Mouse (Mus musculus): ENCODE measurements around the gene Cnot1.
"Not testable (repeated sequence)": the region's sequence is repeated elsewhere in the genome, so short reads cannot be mapped to it uniquely, and the experiment has no call there.

Gene Cnot1

DNA sequence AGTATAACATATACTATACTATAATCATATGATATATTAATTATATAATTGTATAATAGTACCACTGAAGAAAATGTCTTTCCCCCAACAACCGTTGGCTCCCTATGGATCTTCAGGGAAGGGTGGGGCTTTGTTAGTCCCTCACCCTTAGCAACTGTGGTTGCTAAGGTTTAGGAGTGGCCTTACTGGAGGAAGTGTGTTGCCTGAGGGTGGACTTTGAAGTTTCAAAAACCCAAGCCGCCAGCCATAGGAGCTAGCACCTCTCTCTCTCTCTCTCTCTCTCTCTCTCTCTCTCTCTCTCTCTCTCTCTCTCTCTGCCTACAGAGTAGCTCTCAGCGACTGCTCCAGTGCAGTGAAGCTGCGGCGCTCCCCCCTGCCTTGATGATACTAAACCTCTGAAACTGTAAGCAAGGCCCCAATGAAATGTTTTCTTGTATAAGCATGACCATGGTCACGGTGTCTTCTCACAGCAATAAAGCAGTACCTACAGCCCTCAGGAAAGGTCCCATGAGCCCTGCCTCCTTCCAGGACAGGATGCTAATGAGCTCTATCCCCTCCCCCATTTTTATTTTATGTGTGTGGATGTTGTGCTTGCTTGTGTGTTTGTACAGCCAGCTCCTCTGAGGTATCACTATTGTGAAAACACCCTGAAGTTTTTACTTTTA, 8.9 kb upstream of the Cnot1 start:
- DNase-seq (ENCODE audit: low spot score) = no peak

DNA sequence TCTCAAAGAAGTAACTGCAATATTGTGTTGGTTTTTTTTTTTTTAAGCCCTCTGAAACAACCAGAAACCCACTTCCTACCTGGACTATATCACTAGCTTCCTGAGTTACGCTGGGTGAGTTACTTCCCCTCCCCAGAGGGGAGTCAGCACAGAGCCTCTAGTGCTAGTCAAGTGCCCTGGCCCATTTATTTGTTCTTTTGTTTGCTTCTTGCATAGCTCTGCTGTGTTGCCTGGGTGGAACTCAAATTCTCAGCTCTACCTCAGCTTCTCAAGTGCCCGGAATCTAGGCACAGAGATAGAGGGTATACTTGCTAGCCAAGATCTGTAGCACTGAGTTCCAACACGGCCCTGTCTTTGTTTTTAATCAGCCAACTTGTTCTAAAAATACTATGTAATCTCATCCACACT, 2.9 kb upstream of the Cnot1 start:
- DNase-seq (ENCODE audit: low spot score) = no peak

DNA sequence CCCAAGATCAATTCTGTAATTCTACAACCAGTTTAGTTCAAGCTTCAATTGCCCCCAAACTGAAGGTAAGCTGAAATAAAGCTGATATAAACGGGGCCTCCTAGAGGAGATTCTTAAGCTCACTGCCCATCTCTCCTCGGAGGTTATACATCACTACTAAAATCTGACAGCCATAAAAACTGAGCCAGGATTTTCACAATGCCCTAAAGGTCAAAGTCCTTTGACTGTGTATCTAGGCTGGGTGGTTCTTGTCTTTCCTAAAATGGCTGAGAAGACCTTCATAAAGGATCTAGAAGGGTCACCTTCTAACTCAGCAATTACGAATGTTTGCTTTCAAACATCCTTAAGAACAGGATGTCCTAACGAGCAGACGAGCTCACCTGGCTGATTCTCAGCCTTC, 1.9 kb upstream of the Cnot1 start:
- no peak for DNase-seq (ENCODE audit: low spot score)

DNA sequence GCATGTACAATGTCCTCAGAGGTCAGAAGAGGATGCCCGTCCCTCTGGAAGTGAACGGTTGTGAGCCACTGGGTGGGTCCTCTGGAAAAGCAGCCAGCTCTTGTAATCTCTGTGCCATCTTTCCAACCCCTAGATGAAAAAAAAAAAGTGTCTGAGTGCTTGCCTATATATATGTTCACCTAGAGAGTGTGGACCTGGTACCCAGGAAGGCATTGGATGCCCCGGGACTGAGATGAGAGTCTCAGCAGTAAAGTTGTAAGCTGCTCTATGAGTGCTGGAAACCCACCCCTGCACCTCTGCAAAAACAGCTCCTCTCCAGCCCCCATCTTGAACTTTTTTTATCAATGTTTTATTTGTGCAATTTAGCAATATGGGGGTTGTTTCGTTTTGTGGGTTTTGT, 1.4 kb upstream of the Cnot1 start:
- no peak for DNase-seq (ENCODE audit: low spot score)

DNA sequence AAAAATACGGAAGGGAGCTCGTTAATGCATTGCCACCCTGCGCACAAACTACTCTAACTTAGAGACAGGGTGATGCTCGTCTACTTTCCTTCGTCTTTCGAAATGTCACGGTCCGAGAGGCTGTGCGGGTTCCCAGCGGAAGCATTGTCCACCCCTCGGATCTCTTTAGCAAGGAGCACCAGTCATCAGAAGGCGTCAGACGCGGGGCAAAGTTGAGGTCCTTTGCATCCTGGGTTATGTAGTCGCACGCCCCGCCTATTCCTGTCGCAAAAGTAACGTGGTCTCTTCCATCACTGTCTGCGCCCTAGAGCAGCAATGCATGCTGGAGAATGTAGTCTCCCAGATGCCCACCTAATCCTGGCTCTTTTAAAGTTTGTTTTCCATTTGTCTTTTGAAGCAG, 597 bp upstream of the Cnot1 start:
- peak; percentile 96 for DNase-seq (ENCODE audit: low spot score)

DNA sequence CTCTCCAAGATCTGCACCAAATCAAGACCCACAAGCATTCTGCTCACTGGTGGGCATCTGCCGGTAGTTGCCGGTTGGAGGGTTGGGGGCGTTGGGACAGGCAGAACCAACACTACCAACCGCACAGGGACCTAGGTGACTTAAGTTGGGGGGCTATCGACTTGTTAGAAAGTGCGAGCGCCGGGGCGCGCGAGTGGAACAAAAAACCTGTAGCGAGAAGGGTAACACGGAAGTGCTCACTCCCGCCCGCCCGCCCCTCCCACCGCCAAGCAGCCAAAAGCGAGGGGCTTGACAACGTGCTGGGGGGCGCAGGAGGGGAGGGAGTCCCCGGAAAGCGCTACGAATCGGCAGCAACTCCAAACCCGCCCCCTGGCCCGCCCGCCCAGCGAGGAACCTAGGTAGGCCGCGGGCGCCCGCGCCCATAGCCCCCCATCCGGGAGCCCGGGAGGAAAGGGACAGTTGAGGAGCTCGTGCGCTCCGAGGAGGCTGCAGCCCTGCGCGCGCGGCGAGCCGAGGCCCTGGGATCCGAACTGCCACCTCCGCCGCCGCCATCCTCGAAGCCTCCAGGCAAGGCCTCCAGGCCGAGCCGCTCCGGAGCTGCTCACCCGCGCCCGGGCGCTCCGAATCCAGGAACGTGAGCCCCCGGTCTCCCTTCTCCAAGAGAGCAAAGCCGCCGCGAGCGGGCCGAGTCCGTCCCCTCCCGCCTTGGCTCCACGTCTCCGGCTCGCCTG, 638 bp downstream of the Cnot1 start:
- no peak for DNase-seq (ENCODE audit: low spot score)

DNA sequence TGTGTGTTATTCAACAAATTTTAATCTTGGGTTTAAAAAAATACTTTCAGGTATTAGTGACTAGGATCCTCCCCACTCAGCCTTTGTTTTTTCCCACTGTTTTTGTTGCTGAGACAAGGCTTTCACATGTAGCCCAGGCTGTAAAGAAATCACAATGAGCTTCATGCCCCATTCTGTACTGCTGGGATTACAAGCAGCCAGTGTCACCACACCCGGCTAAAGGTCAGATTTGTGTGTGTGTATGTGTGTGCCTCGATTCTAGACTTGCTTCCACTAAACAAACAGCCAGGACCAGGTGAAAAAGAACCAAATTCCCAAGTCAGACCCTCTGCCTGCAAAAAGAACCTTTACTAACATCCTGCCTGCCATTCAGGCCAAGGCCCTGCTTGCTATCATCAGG, 1.8 kb downstream of the Cnot1 start:
- DNase-seq (ENCODE audit: low spot score) = no peak

DNA sequence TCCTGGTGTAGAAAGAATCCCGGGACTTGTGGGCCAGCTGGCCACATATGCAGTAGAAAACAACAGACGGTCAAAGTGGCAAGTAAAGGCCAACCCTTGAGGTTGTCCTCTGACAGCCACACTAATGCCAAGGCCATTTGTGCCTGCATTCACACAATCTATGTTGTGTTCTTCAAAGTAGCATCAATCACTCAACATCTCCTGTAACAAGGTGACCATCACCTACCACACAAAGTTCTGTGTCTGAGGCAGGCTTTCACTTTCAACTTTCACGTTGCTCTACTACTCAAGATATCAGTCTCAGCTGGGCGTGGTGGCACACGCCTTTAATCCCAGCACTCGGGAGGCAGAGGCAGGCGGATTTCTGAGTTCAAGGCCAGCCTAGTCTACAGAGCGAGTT, 5.0 kb downstream of the Cnot1 start:
- no peak for DNase-seq (ENCODE audit: low spot score)

DNA sequence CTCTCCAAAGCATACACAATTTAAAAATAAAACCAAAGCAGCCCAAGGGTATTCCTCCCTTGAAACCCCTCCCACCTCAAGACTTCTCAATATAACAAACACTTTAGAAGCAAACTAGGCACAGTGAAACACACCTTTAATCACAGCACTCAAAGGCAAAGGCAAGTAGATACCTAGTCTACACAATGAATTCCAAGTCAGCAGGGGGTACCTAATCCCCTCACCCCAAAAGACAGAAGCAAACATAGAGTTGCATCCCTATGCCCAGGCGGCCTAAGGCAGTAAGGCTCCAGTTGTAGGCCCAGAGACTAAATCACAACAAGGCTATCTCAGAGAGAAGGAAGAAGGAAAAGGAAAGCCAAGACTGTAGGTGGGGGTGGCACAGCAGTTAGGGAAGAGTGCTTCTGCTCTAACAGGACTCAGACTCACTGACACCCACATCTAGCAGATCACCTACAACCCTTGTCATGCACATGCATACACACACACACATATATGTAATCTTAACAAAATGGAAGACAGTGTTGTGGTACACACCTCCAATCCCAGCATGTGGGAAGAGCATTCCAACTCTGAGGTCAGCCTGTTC, 5.7 kb downstream of the Cnot1 start:
- no peak for DNase-seq (ENCODE audit: low spot score)

DNA sequence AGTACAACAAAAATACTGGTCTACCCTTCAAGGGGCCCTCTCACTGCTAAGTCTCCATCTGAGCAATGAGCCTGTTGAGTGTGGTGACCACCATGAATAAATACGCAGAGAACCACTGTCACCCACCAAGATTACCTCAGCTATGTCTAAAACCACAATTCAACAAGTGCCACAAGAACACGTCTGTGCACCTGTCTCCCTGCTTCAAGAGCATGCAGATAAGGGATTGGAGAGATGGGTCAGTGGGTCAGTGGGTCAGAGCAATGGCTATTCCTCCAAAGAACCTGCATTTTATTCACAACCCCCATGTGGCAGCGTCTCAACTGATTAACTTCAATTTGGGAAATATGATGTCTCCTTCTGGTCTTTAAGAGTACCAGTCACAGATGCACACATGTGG, 6.9 kb downstream of the Cnot1 start:
- no peak for DNase-seq (ENCODE audit: low spot score)

DNA sequence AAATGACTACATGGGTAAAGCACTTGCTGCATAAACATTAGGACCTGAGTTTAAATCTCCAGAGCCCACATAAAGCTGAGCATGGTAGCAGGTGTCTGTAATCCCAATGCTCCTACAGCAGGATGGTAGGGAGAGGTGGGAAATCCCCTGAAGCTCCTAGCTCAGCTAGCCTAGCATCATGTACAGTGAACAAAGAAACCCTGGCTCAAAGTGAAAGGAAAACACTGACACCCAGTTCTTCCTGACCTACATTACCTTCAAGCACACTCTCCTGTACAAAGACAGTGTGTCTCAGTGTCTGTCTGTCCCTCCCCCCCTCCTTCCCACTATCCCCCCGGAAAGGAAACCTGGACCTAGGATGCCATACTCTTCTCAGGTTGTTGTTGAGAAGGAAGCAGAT, 7.4 kb downstream of the Cnot1 start:
- no peak for DNase-seq (ENCODE audit: low spot score)

DNA sequence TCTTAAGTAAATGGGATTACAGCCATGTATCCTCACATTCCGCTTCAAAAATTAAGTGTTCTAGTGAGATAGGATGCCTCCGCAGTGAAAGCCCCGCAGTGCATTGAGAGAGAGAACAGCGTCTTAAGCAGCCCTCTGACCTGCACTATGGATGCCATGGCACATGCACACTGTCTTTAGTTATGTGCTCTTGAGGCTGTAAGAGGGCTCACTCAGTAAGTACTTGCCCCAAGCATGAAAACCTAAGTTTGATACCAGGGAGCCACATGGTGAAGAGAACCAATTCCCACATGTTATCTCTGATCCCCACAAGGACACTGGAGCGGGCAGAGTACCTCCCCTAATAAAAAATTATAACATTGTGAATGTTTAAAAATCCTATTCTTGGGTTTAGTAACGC, 8.1 kb downstream of the Cnot1 start:
- no peak for DNase-seq (ENCODE audit: low spot score)

DNA sequence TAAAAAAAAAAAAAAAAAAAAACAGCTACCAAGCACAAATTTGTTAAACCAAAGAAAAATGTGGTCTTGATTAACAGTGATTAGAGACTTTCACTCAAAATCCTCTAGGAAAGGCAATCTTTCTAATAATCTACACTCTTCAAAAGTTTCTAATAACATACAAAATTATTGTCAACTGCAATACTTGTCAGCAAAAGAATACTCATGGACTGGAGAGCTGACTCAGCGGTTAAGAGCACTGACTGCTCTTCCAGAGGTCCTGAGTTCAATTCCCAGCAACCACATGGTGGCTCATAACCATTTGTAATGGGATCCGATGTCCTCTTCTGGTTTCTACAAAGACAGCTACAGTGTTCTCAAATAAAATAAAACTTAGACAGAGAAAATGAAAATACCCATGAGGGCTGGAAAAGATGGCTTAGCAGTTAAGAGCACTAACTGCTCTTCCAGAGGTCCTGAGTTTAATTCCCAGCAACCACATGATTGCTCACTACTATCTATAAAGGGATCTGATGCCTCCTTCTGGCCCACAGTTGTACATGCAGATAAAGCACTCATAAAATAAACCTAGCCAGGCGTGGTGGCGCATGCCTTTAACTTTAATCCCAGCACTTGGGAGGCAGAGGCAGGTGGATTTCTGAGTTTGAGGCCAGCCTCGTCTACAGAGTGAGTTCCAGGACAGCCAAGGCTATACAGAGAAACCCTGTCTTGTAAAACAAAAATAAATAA, 11.8 kb downstream of the Cnot1 start:
- not testable (repeated sequence) for DNase-seq (ENCODE audit: low spot score)

DNA sequence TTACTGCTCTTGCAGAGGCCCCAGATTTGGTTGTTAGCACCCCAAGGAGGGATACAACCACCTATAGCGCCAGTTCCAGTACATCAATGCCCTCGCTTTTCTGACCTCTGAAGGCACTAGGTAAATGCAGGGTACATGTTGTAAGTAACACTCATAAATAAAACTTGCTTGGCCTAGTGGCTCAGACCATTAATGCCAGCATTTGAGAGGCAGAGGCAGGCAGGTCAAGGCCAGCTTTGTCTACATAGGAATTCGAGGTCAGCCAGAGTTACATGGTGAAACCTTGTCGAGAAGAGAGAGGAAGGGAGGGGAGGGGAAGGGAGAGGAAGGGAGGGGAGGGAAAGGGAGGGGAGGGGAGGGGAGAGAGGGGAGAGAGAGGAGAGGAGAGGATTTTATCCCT, 21.7 kb downstream of the Cnot1 start:
- no peak for DNase-seq (ENCODE audit: low spot score)

DNA sequence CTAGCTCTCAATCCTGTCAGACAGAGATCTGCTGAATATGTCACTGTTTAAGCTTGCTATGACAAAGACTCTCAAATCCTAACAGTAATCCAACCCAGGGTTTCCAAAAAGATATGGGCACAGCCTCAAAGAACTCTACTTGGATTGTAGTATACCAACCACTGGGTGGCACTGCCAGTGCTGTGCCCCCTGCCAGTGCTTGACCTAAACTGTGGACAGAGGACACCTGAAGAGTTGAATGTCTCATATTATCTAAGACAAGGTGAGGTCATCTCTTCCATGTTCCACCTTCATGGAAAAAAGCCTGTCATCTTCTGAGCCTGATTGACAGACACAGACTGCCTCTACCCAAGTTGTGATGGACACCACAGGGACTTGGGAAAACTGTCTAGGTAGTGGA, 24.6 kb downstream of the Cnot1 start:
- DNase-seq (ENCODE audit: low spot score) = no peak

DNA sequence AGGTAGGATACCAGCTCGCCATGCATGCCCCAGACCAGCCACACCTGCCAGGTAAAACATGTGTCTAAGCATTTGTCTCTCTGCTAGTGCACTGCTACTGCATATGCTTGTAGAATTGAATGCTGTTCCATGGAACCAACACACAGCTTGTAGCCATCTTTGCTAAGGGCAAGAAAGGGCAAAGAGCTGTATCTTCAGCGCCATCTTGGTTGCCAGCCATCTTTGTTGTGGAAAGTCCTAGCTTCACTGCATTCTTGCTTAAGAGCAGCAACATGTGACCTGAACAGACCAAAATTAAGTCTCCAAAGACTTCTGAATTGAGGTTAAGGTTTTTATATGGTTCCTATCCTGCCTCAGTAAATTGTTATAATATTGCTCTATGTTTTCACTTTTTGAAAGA, 25.5 kb downstream of the Cnot1 start:
- DNase-seq (ENCODE audit: low spot score) = no peak

DNA sequence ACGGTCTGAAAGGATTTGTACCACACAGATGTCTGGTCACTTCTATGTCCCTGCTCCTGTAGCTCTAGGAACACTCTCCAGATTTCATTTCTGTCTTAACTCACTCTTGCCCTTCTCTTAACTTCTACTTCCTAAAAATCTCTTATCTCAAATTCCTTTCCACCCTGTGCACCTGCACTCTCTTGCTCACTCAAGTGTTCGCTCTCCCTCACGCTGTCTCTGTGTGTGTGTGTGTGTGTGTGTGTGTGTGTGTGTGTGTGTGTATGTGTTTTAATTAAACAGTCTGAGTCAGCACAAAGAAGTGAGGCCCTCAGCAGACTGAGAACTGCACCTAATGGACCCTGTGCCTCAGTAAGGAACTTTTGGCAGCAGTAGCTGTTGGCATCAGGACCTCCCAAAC, 26.2 kb downstream of the Cnot1 start:
- DNase-seq (ENCODE audit: low spot score) = no peak

DNA sequence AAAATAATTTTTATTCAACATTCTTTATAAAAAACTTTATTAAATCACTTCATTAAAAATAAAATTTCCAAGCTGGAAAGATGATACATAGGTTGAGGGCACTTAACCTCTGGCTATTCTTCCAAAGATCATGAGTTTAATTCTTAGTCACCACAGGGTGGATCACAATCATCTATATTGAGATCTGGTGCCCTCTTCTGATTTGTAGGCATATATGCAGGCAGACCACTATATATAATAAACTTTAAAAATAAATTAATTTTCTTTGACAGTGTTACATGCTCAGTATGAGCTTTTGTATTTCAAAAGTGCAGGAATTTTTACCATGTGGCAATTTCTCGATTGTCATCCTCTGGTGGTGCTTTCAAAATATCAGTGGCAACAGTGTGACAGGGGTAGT, 43.1 kb downstream of the Cnot1 start:
- no peak for DNase-seq (ENCODE audit: low spot score)

DNA sequence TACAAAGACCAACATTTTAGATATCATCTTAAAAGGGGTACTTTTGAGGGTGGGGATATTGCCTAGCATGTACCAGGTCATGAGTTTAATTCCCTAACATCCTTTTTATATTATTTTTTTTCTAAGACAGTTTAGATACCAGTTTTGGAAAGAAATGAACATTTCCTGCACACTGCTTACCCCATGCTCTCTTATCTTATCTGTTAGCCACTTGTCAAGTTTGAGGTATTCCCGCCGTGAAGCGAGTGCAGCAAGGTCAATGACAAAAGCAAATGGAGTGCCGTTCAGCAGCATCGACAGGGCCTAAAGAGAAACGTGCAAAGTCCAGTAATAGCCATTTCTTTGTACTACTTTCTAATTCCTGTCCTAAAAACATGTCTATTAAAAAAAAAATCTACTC, 46.9 kb downstream of the Cnot1 start:
- DNase-seq (ENCODE audit: low spot score) = no peak

DNA sequence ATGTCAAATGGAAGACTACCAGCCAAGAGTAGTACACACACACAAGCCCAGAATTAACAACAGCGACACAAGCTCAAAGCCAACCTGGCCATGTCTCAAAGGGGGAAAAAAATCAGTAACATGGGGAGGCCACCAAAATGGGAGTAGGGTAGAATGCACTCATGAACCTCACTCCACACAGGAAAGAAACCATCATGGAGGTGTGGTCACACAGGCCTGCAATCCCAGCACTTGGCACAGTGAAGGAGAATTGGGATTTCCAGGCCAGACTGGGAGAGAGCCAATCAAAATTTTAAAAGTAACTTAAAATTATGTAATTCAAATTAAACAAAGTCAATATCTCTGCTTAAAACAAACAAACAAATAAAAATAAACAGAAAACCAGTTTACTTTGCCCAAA, 55.3 kb downstream of the Cnot1 start:
- no peak for DNase-seq (ENCODE audit: low spot score)

DNA sequence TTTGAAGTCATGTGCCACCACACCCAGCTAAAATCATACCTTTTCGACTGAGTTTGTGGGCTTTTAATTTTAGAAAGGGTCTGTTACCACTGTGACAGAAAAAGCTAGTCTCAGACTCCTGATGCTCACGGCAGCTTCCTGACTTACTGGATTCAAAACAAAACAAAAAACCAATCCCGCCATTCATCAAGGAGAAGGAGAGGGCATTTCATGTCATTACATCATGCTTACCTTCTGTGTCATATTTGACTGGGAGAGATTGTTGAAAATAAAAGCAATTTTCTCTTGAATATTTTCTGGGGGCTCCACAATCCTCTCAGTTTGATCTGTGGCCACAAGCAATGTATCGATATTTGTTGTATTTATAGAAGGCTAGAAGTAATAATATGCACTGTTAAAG, 59.2 kb downstream of the Cnot1 start:
- no peak for DNase-seq (ENCODE audit: low spot score)

DNA sequence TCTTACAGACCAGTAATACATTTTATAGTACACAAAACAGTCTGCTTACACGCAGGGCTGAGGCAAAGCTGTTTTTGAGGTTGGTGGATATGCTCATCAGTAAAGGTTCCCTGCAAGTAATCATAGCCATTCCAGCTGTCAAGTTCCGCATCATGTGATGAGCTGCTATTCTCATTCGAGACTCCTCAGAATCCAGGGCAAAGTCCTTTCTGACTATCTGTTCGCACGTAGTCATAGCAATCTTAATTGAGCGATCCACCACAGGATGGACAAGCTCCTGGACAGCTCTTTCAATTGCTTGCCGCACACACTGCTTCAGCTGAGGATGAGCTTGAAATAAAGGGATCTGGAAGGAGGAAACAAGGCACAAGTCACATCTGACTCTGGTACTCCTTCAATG, 65.5 kb downstream of the Cnot1 start:
- DNase-seq (ENCODE audit: low spot score) = no peak

DNA sequence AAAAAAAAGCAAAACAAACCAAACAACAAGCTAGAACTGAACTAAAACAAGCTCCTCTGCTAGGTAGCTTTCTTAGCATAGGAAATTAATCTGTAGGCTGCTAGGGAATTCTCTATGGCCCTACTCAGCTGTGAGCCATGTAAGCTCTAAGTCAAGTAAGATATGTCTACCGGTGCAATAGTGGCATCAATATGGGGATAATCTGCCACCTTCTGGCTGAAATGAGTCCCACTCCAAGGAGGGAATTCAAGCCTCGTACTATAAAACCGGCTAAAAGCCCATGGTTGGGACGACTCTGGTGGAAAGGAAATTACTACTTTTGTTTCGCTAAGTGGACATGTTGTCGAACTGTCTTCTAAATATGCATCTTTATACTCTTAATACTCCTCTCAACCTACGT, 68.7 kb downstream of the Cnot1 start:
- DNase-seq (ENCODE audit: low spot score) = no peak

All from layer of hippocampus, adult 9-10 months (tissue).